Comparison of ENCODE assay signal across 29 mouse cellular contexts in the genomic region with DNA sequence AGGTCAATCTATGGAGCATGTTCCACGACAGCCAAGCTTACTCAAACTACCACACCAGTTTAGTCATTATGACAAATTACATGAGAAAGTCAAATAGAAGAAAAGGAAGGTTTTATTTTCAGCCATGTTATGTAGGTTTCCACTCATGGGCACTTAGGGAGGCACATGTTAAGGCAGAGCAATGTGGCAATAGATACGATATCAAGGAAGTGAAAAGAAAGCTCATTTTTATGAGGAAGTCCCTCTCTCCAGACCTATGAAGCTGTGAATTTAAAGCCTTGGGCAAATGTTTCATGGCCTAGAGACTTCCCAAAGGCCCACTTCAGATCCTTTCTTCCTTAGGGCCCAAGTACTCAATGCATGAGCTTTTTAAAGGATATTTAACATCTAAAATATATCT. TPM values are rescaled to one million over a fixed set of nuclear protein-coding genes. Genes with fewer than 3 reads are reported as not detected.
DNase-seq lines count a peak whose midpoint lies in the region; ATAC-seq and TF ChIP-seq lines count a peak whose summit lies in the region.
"Had no signal": no experiment of that assay in that cellular context is flagged by ENCODE, and none has a peak within 500 bp of the region (broad histone marks: within the 10 kb centered on the region; RNA-seq: fewer than 3 reads in every experiment).

No protein-coding gene starts in this region.

- ATAC-seq in liver, postnatal 0 days: no peak
- ATAC-seq in megakaryocyte, adult 5-6 weeks (ENCODE audit: poor library complexity, severe bottlenecking): peak; percentile 66
- peak; percentile 62 for ATAC-seq in monocyte, adult 5-6 weeks (replicated peaks; ENCODE audit: insufficient number of reproducible peaks, low FRiP score, low TSS enrichment, poor library complexity, severe bottlenecking)
- ATAC-seq: forebrain, embryonic 15.5 days; hindbrain, postnatal 0 days had no signal

- no peaks in the 10 kb centered on the region for H3K27me3 ChIP-seq in liver, adult 2 months (ENCODE audit: control insufficient read depth, insufficient read depth, low read length)
- no peaks in the 10 kb centered on the region for H3K27me3 ChIP-seq in liver, postnatal 0 days (ENCODE audit: insufficient read depth, low read length)
- H3K27me3 ChIP-seq in cerebellum, adult 2 months (ENCODE audit: control insufficient read depth, insufficient read depth, low read length): no peaks in the 10 kb centered on the region
- H3K27me3 ChIP-seq: embryonic facial prominence, embryonic 13.5 days; forebrain, embryonic 12.5 days; forebrain, embryonic 15.5 days had no signal

- no peak overlapping the region for H3K4me2 ChIP-seq in liver, postnatal 0 days (ENCODE audit: low read depth, low read length)
- H3K4me2 ChIP-seq: embryonic facial prominence, embryonic 13.5 days; forebrain, embryonic 12.5 days; forebrain, embryonic 15.5 days; heart, embryonic 11.5 days; hindbrain, embryonic 13.5 days had no signal

- intact Hi-C loops in left cerebral cortex, postnatal 10 days (cut with DNase I): no loop called here

- 0 out of 2 replicates have a peak overlapping the region, but pooled peaks have one; percentile 16 for H3K27ac ChIP-seq in liver, adult 2 months (replicated peaks; ENCODE audit: insufficient read depth, low read depth, low read length)
- H3K27ac ChIP-seq in liver, postnatal 0 days (ENCODE audit: low read depth): no peak overlapping the region
- H3K27ac ChIP-seq in bone marrow macrophage, adult 2 months (ENCODE audit: insufficient read depth, low read depth, low read length): peak overlapping the region; percentile 64
- no peak overlapping the region for H3K27ac ChIP-seq in cerebellum, adult 2 months (ENCODE audit: insufficient read depth, low read length)
- H3K27ac ChIP-seq: embryonic facial prominence, embryonic 10.5 days; embryonic facial prominence, embryonic 13.5 days; forebrain, embryonic 12.5 days; forebrain, embryonic 15.5 days; hindbrain, embryonic 13.5 days; hindbrain, postnatal 0 days had no signal

- no peak overlapping the region for H3K4me3 ChIP-seq in liver, adult 2 months (ENCODE audit: insufficient read depth, low read depth, low read length)
- no peak overlapping the region for H3K4me3 ChIP-seq in liver, postnatal 0 days (ENCODE audit: low read depth, low read length)
- no peak overlapping the region for H3K4me3 ChIP-seq in bone marrow macrophage, adult 2 months (ENCODE audit: insufficient read depth, low read length)
- H3K4me3 ChIP-seq in cerebellum, adult 2 months (replicated peaks; ENCODE audit: insufficient read depth, low read depth, low read length): no peak overlapping the region
- H3K4me3 ChIP-seq: embryonic facial prominence, embryonic 10.5 days; embryonic facial prominence, embryonic 13.5 days; erythroblast, embryonic 14.5 days; forebrain, embryonic 12.5 days; forebrain, embryonic 15.5 days; hindbrain, embryonic 13.5 days had no signal

- no peaks in the 10 kb centered on the region for H3K9me3 ChIP-seq in liver, postnatal 0 days (ENCODE audit: low read length)
- H3K9me3 ChIP-seq: embryonic facial prominence, embryonic 10.5 days; embryonic facial prominence, embryonic 13.5 days; forebrain, embryonic 12.5 days; forebrain, embryonic 15.5 days; G1E; hindbrain, embryonic 13.5 days had no signal

- peaks cover 16% of the 10 kb centered on the region for H3K4me1 ChIP-seq in liver, adult 2 months (ENCODE audit: control insufficient read depth, insufficient read depth, low read length)
- no peaks in the 10 kb centered on the region for H3K4me1 ChIP-seq in liver, postnatal 0 days (ENCODE audit: insufficient read depth)
- peaks cover 29% of the 10 kb centered on the region for H3K4me1 ChIP-seq in bone marrow macrophage, adult 2 months (ENCODE audit: control insufficient read depth, insufficient read depth, low read length)
- H3K4me1 ChIP-seq in cerebellum, adult 2 months (ENCODE audit: control insufficient read depth, insufficient read depth, low read length): no peaks in the 10 kb centered on the region

- H3K9ac ChIP-seq in liver, adult 2 months (ENCODE audit: low read depth, low read length): no peak overlapping the region
- no peak overlapping the region for H3K9ac ChIP-seq in liver, postnatal 0 days (replicated peaks)
- H3K9ac ChIP-seq: embryonic facial prominence, embryonic 13.5 days; forebrain, embryonic 12.5 days; forebrain, embryonic 15.5 days; hindbrain, embryonic 13.5 days had no signal

- no peak for TF ChIP-seq CTCF in liver, adult 2 months (IDR thresholded peaks at IDR 0.05; ENCODE audit: low read depth, low read length)
- no peak for TF ChIP-seq CTCF in liver, postnatal 0 days (IDR thresholded peaks at IDR 0.05; ENCODE audit: low read depth)
- TF ChIP-seq CTCF in bone marrow macrophage, adult 2 months (IDR thresholded peaks at IDR 0.05; ENCODE audit: low read depth, low read length): no peak
- no peak for TF ChIP-seq CTCF in cerebellum, adult 2 months (IDR thresholded peaks at IDR 0.05; ENCODE audit: borderline replicate concordance, insufficient read depth, low read depth, low read length)

- no peak for DNase-seq in liver, adult 2 months (ENCODE audit: extremely low read depth, low read depth, low spot score)
- no peak for DNase-seq in liver, postnatal 0 days
- DNase-seq in T-cell, adult 2 months (ENCODE audit: low spot score): no peak
- DNase-seq in cerebellum, adult 2 months: no peak
- no peak for DNase-seq in left cerebral cortex, postnatal 10 days (ENCODE audit: extremely low spot score in 1 of 2, low spot score in 2 of 2)
- DNase-seq: adrenal gland, adult 8-10 months; adrenal gland, postnatal 25 days; cerebellum, adult 18-20 months; cerebellum, adult 9-11 months; cerebellum, postnatal 25 days; gastrocnemius, postnatal 36 days; heart, adult 11 months had no signal

- no peaks in the 10 kb centered on the region; the same call in 1 of the 2 replicates for H3K36me3 ChIP-seq in liver, adult 2 months (ENCODE audit: control insufficient read depth, insufficient read depth, low read length)
- no peaks in the 10 kb centered on the region for H3K36me3 ChIP-seq in liver, postnatal 0 days (replicated peaks; ENCODE audit: insufficient read depth, low read length)
- H3K36me3 ChIP-seq: embryonic facial prominence, embryonic 10.5 days; embryonic facial prominence, embryonic 13.5 days; forebrain, embryonic 12.5 days; forebrain, embryonic 15.5 days; G1E; hindbrain, embryonic 13.5 days had no signal

- 48% methylated on average over 2 of the region's 2 CpGs for WGBS in liver, adult 2 months
- WGBS in liver, postnatal 0 days (ENCODE audit: insufficient replicate concordance): 58% methylated on average over 2 of the region's 2 CpGs
- 93% methylated on average over 2 of the region's 2 CpGs for WGBS in cerebellum, adult 2 months

- peaks cover 14% of the 10 kb centered on the region; the same call in 1 of the 2 replicates for H3K79me2 ChIP-seq in liver, adult 2 months (ENCODE audit: control insufficient read depth, insufficient read depth, low read length)

- no peak for TF ChIP-seq EP300 in liver, postnatal 0 days (IDR thresholded peaks at IDR 0.05; ENCODE audit: low read depth)

- no peak for TF ChIP-seq POLR2A in liver, adult 2 months (IDR thresholded peaks at IDR 0.05; ENCODE audit: extremely low read depth, insufficient read depth, low read length)
- TF ChIP-seq POLR2A in bone marrow macrophage, adult 2 months (IDR thresholded peaks at IDR 0.05; ENCODE audit: borderline replicate concordance, low read depth, low read length): no peak
- no peak for TF ChIP-seq POLR2A in cerebellum, adult 2 months (IDR thresholded peaks at IDR 0.05; ENCODE audit: borderline replicate concordance, insufficient read depth, low read length)

RNA-seq across cellular contexts. Expression of a gene that starts 3.4 kb away (rescaled TPM):
- total RNA-seq in liver, adult 2 months (2014; rRNA removed): 67.0 and 73.2 TPM in 2 replicates
- polyA plus RNA-seq in liver, adult 2 months (2012; rRNA removed): 7.5 and 9.3 TPM in 2 replicates
- polyA plus RNA-seq in liver, postnatal 0 days (2015; fragmentation: Nextera tagmentation; extraction: Ambion mirVana): 18.2 and 19.1 TPM in 2 replicates
- polyA plus RNA-seq in bone marrow macrophage, adult 2 months (2012; ENCODE audit: insufficient read depth, insufficient read length, missing spikeins): 56.7 and 60.1 TPM in 2 replicates
- total RNA-seq in megakaryocyte, adult 5-6 weeks (2015): 22.6 and 24.1 TPM in 2 replicates
- 31.0 and 36.0 TPM in 2 replicates for total RNA-seq in megakaryocyte, adult 5-6 weeks (2017)
- total RNA-seq in monocyte, adult 5-6 weeks (2017): 33.3 to 36.6 TPM (median 35.3 TPM) in 3 replicates
- 5.7 and 6.5 TPM in 2 replicates for polyA plus RNA-seq in cerebellum, adult 2 months (2012; rRNA removed)
- 1 to 10 TPM; 8.4 to 8.5 TPM for total RNA-seq in left cerebral cortex, postnatal 10 days (2021)
- polyA plus RNA-seq: erythroblast, embryonic 14.5 days had no signal

RNA-seq across cellular contexts. Expression of a gene that starts 10.7 kb away (rescaled TPM):
- 12.5 and 12.6 TPM in 2 replicates for total RNA-seq in liver, adult 2 months (2014; rRNA removed)
- polyA plus RNA-seq in liver, adult 2 months (2012; rRNA removed): 1.3 and 1.8 TPM in 2 replicates
- polyA plus RNA-seq in liver, postnatal 0 days (2015; fragmentation: Nextera tagmentation; extraction: Ambion mirVana): 3.0 and 3.4 TPM in 2 replicates
- 11.8 and 12.1 TPM in 2 replicates for polyA plus RNA-seq in bone marrow macrophage, adult 2 months (2012; ENCODE audit: insufficient read depth, insufficient read length, missing spikeins)
- 9.1 and 10.1 TPM in 2 replicates for total RNA-seq in megakaryocyte, adult 5-6 weeks (2015)
- total RNA-seq in megakaryocyte, adult 5-6 weeks (2017): 8.5 and 9.6 TPM in 2 replicates
- 20.4 to 30.8 TPM (median 27.2 TPM) in 3 replicates for total RNA-seq in monocyte, adult 5-6 weeks (2017)
- 7.0 and 10.7 TPM in 2 replicates for polyA plus RNA-seq in cerebellum, adult 2 months (2012; rRNA removed)
- 10 to 100 TPM in 1 of 2 experiments, 1 to 10 TPM in 1; 9.4 to 12.6 TPM for total RNA-seq in left cerebral cortex, postnatal 10 days (2021)

RNA-seq across cellular contexts. Expression of a gene that starts 43.0 kb away (rescaled TPM):
- not detected in 2 replicates for total RNA-seq in liver, adult 2 months (2014; rRNA removed)
- polyA plus RNA-seq in liver, adult 2 months (2012; rRNA removed): not detected in 2 replicates
- 0.04 TPM in 1 of 2 replicates, not detected in the other for polyA plus RNA-seq in liver, postnatal 0 days (2015; fragmentation: Nextera tagmentation; extraction: Ambion mirVana)
- polyA plus RNA-seq in bone marrow macrophage, adult 2 months (2012; ENCODE audit: insufficient read depth, insufficient read length, missing spikeins): not detected in 2 replicates
- not detected in 2 replicates for total RNA-seq in megakaryocyte, adult 5-6 weeks (2015)
- not detected in 2 replicates for total RNA-seq in megakaryocyte, adult 5-6 weeks (2017)
- 0.43 TPM in 1 of 3 replicates, not detected in the others for total RNA-seq in monocyte, adult 5-6 weeks (2017)
- not detected in 2 replicates for polyA plus RNA-seq in cerebellum, adult 2 months (2012; rRNA removed)
- total RNA-seq in left cerebral cortex, postnatal 10 days (2021): not detected
- total RNA-seq: adrenal gland, adult 8-10 months; adrenal gland, postnatal 25 days; gastrocnemius, adult 8-10 months; gastrocnemius, postnatal 36 days; heart, adult 8-10 months; heart, postnatal 25 days; hematopoietic stem cell, adult 5-6 weeks; hindbrain, postnatal 0 days had no signal
- polyA plus RNA-seq: cortical plate, adult 2 months; erythroblast, embryonic 14.5 days; G1E had no signal

Comparison
In these comparisons a context has a peak if more than half of its experiments do, and no peak if none do; other contexts are left out.
1. H3K27ac ChIP-seq: peak in liver, adult 2 months (single experiment) and bone marrow macrophage, adult 2 months (single experiment); none in liver, postnatal 0 days (single experiment) and cerebellum, adult 2 months (single experiment).